Mouse (Mus musculus) G1E-ER4 (cell line): Measurements from ENCODE around the gene Gm5862. TPM values are rescaled to one million over a fixed set of nuclear protein-coding genes. Genes with fewer than 3 reads are reported as not detected.
"Not testable (repeated sequence)": the region's sequence is repeated elsewhere in the genome, so short reads cannot be mapped to it uniquely, and the experiment has no call there.

Experiments
- GATA1 ChIP-seq: IDR thresholded peaks from one replicate; pipeline ENCODE4 v1.8.0; 2012; ENCODE audit warnings: low read length, inconsistent platforms
- polyA plus RNA-seq: library from polyadenylated mRNA; stranded (reverse); fragments of >175 nt; gene quantifications from 2 replicates; pipeline ENCODE4 v1.2.3, GENCODE M21; 2012

The Gm5862 gene
- polyA plus RNA-seq, result not detected in 2 replicates

DNA sequence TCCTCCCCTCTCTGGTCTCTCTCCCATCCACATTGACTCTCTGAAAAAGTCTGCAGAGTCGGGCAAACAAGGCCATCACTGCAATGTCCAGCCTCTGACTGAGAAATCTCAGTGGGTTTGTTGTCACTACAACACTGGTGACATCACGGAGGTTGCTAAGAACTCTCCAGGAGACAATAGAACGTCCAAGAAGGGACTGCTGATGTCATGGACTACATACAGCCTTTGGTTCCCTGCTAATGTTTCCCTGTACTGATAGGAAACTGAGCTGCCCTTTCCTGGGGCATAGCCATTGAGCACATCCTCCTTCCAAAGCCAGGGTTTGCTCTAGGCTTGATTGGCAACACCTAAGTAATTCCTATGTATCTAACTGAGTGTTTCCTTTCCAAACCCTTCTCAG lies at the start of gene Gm5862:
Gene Gm5862, minus strand, starts transcription at position 101 of the 400 bp plus-strand sequence.
- TF ChIP-seq GATA1, result not testable (repeated sequence)

DNA sequence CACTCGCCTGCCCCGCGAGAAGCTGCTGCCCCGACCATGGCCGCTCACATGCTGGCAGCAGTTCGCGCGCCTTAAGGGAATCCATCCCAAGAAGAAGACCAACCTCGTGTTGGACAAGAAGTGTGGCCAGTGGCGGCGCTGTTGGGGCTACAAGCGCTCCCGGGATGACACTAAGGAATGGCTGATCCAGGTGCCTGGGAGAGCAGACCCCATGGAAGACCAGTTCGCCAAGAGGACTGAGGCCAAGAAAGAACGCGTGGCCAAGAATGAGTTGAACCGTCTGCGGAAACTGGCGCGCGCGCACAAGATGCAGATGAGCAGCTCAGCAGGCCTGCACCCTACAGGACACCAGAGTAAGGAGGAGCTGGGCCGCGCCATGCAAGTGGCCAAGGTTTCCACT lies 48.0 kb upstream of the Gm5862 start:
- TF ChIP-seq GATA1, result no peak

DNA sequence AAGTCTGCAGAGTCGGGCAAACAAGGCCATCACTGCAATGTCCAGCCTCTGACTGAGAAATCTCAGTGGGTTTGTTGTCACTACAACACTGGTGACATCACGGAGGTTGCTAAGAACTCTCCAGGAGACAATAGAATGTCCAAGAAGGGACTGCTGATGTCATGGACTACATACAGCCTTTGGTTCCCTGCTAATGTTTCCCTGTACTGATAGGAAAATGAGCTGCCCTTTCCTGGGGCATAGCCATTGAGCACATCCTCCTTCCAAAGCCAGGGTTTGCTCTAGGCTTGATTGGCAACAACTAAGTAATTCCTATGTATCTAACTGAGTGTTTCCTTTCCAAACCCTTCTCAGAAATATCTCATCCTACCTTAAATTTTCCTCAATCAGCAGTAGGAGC lies 35.8 kb upstream of the Gm5862 start, which contains the start of gene Gm7347:
Gene Gm7347, minus strand, starts transcription at position 101 of the 400 bp plus-strand sequence.
- TF ChIP-seq GATA1, result not testable (repeated sequence)

DNA sequence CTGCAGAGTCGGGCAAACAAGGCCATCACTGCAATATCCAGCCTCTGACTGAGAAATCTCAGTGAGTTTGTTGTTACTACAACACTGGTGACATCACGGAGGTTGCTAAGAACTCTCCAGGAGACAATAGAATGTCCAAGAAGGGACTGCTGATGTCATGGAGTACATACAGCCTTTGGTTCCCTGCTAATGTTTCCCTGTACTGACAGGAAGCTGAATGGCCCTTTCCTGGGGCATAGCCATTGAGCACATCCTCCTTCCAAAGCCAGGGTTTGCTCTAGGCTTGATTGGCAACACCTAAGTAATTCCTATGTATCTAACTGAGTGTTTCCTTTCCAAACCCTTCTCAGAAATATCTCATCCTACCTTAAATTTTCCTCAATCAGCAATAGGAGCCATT lies 16.7 kb upstream of the Gm5862 start, which contains the start of gene Speer4a:
Gene Speer4a, minus strand, starts transcription at position 101 of the 400 bp plus-strand sequence.
- not testable (repeated sequence) for TF ChIP-seq GATA1

DNA sequence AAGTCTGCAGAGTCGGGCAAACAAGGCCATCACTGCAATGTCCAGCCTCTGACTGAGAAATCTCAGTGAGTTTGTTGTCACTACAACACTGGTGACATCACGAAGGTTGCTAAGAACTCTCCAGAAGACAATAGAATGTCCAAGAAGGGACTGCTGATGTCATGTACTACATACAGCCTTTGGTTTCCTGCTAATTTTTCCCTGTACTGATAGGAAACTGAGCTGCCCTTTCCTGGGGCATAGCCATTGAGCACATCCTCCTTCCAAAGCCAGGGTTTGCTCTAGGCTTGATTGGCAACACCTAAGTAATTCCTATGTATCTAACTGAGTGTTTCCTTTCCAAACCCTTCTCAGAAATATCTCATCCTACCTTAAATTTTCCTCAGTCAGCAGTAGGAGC lies 18.0 kb downstream of the Gm5862 start, which contains the start of gene Gm1979:
Gene Gm1979, minus strand, starts transcription at position 101 of the 400 bp plus-strand sequence.
- TF ChIP-seq GATA1, result not testable (repeated sequence)

DNA sequence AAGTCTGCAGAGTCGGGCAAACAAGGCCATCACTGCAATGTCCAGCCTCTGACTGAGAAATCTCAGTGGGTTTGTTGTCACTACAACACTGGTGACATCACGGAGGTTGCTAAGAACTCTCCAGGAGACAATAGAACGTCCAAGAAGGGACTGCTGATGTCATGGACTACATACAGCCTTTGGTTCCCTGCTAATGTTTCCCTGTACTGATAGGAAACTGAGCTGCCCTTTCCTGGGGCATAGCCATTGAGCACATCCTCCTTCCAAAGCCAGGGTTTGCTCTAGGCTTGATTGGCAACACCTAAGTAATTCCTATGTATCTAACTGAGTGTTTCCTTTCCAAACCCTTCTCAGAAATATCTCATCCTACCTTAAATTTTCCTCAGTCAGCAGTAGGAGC lies 34.2 kb downstream of the Gm5862 start, which contains the start of gene Gm21698:
Gene Gm21698, minus strand, starts transcription at position 101 of the 400 bp plus-strand sequence.
- TF ChIP-seq GATA1, result not testable (repeated sequence)

DNA sequence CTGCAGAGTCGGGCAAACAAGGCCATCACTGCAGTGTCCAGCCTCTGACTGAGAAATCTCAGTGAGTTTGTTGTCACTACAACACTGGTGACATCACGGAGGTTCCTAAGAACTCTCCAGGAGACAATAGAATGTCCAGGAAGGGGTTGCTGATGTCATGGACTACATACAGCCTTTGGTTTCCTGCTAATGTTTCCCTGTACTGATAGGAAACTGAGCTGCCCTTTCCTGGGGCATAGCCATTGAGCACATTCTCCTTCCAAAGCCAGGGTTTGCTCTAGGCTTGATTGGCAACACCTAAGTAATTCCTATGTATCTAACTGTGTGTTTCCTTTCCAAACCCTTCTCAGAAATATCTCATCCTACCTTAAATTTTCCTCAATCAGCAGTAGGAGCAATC lies 50.2 kb downstream of the Gm5862 start, which contains the start of gene Gm21680:
Gene Gm21680, minus strand, starts transcription at position 101 of the 400 bp plus-strand sequence.
- TF ChIP-seq GATA1, result not testable (repeated sequence)

Other genes with a start within 250 kb of the Gm5862 start
- not detected in 2 replicates for gene Gm21663, start 80.5 kb downstream of the Gm5862 start, polyA plus RNA-seq
- gene Gm21671, start 68.5 kb downstream of the Gm5862 start, polyA plus RNA-seq, result not detected in 2 replicates
- not detected in 2 replicates for gene Gm21680, start 50.3 kb downstream of the Gm5862 start, polyA plus RNA-seq
- gene Gm21698, start 34.3 kb downstream of the Gm5862 start, polyA plus RNA-seq, result not detected in 2 replicates
- not detected in 2 replicates for gene Gm1979, start 18.1 kb downstream of the Gm5862 start, polyA plus RNA-seq
- gene Speer4a, start 16.6 kb upstream of the Gm5862 start, polyA plus RNA-seq, result not detected in 2 replicates
- not detected in 2 replicates for gene Gm7347, start 35.7 kb upstream of the Gm5862 start, polyA plus RNA-seq
- gene Gm10471, start 66.4 kb upstream of the Gm5862 start, polyA plus RNA-seq, result not detected in 2 replicates
- not detected in 2 replicates for gene 5031410I06Rik, start 82.4 kb upstream of the Gm5862 start, polyA plus RNA-seq
- gene Gm10220, start 98.5 kb upstream of the Gm5862 start, polyA plus RNA-seq, result not detected in 2 replicates
- gene Gm7361, start 234.8 kb upstream of the Gm5862 start, polyA plus RNA-seq, result not detected in 2 replicates